Mouse (Mus musculus) gastrocnemius, postnatal 36 days (tissue): Measurements from ENCODE around the gene Srxn1. TPM values are rescaled to one million over a fixed set of nuclear protein-coding genes. Genes with fewer than 3 reads are reported as not detected.
A peak's percentile ranks its signal among the peaks of the same experiment; 100 is the strongest.
"Not testable (repeated sequence)": the region's sequence is repeated elsewhere in the genome, so short reads cannot be mapped to it uniquely, and the experiment has no call there.

Experiments used
- DNase-seq, 2 experiments: peaks; one replicate each; pipeline ENCODE4 v3.0.0; 2022
- intact Hi-C: fragments of 180-260 bp; cut with DNase I; formaldehyde crosslinking; loops from one replicate; pipeline ENCODE4 v1.15.1; 2025
- long read RNA-seq, 2 experiments: library from polyadenylated mRNA; stranded (forward); transcript quantifications; one replicate each; pipeline ENCODE4 v2.0.0; 2021
- total RNA-seq, 2 experiments: library from RNA; stranded (reverse); gene quantifications; 2 replicates each; pipeline ENCODE4 v1.2.3; 2021

Srxn1 gene
- 10 to 100 TPM; 21.3 to 21.5 TPM for total RNA-seq
- long read RNA-seq, experiment 1, transcript Srxn1-201 (2 exons, 2,812 nt): major isoform, 5 of 11 reads
- long read RNA-seq, experiment 1, partial matches to known transcripts: 0 of 11 reads
- long read RNA-seq, experiment 1, other reads (novel, unspliced or antisense): 3 of 11 reads
- long read RNA-seq, experiment 2, transcript Srxn1-201 (2 exons, 2,812 nt): major isoform, 16 of 28 reads
- long read RNA-seq, experiment 2, partial matches to known transcripts: 9 of 28 reads
- long read RNA-seq, experiment 2, other reads (novel, unspliced or antisense): 1 of 28 reads

- peak; percentile 87 for DNase-seq
- intact Hi-C loops: loop anchor here (2.0 kb wide), 1 partner anchor 17 kb away; no protein-coding TSS in a partner anchor
These were observed at the start of gene Srxn1 for GRCm38 (mm10) chr2:152105318-152106224. Gene Srxn1, plus strand, starts transcription at chr2:152105516.

DNA sequence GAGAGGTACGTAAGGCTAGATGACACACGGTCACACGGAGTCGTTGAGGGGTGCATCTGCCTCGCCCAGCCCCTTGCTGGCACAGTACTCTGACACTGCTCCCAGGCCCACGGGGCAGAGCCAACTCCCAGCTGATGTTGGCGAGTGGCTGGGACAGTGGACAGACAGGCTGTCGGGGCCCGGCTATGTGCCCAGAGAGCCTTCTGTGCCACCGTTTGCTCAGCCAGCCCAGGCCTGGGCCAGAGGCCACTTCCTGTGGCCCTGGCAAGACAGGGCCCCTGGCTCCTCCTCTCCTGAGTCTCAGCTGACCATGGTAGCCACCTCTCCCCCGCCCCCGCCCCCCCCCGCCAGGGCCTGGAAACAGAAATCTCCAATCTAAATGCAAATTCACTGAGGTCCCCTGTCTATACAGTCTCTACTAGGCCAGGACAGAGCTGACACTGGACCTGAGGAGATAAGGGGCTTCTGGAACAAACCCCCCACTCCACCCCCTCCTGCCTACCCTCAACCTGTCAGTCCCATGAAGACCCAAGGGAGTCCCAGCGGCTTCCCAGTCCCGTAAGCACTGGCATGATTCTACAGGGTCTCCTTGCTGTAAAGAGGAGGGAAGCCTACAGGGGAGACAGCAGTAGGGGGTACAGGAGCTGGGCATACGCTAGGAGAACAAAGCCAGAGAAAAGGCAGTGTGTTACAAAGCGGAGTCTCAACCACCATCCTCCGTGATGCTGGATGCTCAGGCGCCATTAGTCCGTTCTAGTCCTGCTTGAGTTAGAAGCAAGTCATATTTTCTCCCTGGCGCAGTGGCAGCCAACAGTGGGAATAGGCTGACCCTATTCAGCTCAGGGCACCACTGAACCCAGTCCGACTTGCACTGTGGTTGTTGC is 48.7 kb upstream of the Srxn1 start:
- intact Hi-C loops: no loop called here
- DNase-seq: peak in 1 of 2 experiments; percentile 16

DNA sequence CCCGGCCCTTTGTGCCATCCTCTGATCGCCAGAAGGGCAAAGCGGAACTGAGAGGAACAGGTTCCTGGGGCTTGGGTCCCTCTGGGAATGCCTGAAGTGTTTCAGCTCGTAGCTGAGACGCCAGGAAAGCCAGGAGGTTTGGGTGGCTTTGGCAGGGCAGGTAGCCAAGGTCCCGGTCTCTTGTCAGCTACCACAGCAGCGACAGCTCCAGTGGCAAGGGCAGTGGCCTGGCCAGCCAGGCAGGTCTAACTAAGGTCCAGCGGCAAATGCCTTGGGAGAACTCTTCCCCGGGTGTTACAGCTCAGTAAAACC is 48.1 kb upstream of the Srxn1 start:
- no peak for DNase-seq
- intact Hi-C loops: no loop called here

GRCm38 (mm10) chr2:152062817-152063216 is 42.5 kb upstream of the Srxn1 start:
- intact Hi-C loops, DNase-seq: not testable (repeated sequence)

GRCm38 (mm10) chr2:152068660-152069433 is 36.5 kb upstream of the Srxn1 start:
- no peak for DNase-seq
- intact Hi-C loops: no loop called here

DNA sequence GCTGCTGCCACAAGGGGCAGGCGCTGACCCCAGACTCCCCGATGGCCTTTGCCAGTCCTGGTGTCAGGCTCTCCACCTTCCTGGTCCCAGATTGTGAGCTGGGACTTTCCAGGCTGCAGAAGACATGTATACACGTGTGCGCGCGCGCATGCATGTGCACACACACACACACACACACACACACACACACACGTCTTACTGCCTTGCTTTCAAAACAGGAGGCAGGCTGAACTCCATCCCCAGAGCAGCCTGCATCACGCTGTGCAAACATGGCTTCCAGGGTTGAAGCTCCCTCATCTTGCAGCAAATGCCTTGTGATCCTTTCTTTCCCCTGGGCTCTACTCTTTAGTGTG is 35.9 kb upstream of the Srxn1 start:
- intact Hi-C loops: no loop called here

DNA sequence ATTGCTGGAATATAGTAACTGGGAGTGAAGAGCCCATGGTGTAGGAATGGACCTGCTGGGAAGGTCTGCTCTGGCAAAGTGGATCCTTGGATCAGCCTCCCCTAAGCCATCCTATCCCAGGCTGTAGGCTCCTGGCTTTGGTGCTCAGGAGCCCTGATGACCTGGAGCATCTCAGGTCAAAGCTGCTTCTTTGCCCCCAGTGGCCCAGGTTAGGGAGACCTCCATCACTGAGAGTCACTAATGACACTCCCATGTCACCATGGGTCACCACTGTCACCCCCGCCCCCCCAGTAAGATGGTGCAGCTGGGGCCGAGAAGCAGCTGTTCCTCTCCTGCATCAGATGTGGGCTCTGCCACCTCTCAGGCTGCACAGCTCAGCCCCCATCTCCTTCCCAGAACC is 35.4 kb upstream of the Srxn1 start:
- no peak for DNase-seq
- intact Hi-C loops: no loop called here

More for the DNA sequence above, 35.9 kb upstream of the Srxn1 start:
- DNase-seq: no peak

DNA sequence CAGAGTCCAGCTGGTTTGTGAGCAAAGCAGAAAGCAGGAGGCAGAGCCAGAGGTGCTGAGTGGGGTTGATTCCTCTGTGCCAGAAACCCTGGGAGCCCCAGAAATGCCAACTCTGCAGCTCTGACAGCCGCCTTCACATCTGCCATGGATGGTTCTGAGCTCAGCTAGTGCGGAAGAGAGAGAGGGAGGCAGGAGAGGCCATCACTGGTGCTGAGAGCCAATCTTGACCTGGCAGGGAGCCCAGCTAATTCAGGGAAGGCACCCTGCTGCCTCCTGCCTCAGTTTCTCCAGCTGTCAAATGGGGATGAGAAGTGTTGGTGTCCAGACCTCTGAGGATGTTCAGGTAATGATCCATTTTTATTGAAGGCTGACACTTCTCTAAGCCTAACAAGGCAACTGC is 30.8 kb upstream of the Srxn1 start:
- no peak for DNase-seq
- intact Hi-C loops: no loop called here

DNA sequence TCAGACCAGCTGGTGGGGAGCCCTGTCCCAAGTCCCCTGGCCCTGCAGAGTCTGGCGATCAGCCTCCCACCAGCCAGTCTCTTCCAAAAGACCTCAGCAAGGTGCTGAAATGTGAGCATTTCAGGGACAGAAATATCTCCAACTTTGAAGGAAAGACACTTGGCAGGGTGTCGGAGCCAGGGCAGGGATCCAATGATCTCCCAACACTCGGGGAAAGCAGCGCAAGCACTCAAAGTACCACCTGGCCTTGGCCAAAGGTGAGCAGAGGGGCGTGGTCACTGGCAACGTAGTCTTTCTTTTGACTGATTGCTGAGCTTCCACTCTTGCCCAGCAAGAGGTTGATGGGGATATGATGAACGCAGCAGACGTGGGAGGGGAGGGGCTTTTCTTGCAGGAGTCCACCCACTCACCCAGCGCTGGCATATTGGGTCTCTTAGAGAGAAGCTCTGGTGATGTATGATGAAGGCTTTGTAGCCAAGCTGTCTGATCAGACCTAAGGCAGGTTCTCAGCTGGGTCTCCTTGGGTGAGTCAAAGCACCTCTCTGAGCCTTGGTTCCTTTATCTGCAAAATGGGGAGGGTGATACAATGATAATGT is 29.9 kb upstream of the Srxn1 start:
- DNase-seq: no peak
- intact Hi-C loops: no loop called here

GRCm38 (mm10) chr2:152077337-152077736 is 28.0 kb upstream of the Srxn1 start:
- intact Hi-C loops: no loop called here
- no peak for DNase-seq

DNA sequence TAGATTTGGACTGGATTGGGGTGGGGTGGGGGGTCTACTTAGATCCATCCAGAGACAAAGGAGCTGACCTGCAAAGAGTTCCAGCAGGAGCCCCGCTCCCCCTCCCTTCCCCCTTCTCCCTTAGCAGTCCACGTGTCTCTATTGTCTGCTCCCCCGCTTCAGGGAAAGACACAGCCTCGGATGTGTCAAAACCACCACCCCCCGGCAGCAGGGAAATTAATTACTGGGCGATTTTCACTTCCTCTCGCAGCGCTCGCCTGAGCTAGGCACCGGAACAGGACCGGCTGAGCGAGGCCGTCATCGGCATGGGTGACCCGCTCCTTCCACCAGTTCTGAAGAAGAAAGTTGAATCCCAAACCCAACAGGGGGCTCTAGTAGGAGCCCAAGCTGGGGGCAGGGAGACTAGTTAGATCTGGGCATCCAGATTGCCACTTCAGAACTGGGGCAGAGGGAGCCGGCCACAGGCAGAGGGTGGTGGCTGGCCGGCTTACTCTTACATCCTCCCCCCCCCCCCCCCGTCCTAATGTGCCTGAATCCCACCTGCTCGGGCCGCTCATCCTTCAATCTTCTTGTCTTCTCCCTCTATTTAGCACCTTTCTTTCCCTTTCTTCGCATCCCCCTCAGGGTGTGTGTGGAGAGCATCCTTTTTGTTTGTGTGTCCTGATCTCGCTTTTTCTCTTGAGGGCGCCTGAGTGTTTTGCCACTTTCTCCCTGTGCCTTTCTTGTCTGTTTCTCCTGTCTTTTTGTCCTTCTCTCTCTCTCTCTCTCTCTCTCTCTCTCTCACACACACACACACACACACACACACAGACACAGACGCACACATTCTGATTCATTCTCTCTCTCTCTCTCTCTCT is 24.4 kb upstream of the Srxn1 start, which contains the start of gene Scrt2:
Gene Scrt2 (plus strand): TSS at position 845 of the 857 bp plus-strand sequence.
- DNase-seq: no peak
- intact Hi-C loops: loop anchor here (10.0 kb wide), 1 partner anchor 146 kb away; no protein-coding TSS in a partner anchor

DNA sequence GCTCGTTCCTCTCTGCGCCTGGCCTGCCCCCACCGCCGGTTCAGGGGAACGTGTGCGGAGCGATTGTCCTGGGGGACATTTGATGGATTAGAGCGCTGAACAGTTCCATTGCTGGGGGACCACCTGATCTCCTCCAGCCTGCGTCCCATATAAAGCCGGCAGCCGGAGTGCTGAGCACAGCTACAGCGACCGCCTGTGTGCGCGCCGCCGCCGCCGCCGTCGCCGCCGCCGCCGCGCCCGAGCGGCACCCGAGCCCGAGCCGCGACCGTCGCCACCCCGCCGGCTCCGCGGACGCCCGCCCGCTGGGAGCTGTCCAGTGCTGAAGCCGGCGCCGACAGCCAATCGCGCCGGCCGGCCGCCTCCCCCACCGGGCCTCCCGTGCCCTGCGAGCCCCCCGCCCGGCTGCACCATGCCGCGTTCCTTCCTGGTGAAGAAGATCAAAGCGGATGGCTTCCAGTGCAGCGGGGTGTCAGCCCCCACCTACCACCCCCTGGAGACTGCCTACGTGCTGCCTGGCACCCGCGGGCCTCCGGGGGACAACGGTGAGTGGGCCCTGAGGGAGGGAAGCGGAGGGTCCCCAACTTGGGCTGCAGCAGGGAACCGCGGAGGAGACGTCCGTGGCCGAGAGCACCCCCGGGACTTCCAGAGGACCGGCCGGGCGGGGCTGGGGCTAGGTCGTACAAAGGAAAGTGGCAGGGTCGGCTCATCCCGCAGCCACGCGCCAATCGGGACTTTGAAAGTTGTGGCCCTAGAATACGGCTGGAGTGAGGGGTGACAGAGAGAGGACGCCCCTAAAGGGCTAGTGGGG is 23.5 kb upstream of the Srxn1 start:
- peak; percentile 57 to 72 for DNase-seq
- intact Hi-C loops: loop anchor here (10.0 kb wide), 1 partner anchor 147 kb away; no protein-coding TSS in a partner anchor

GRCm38 (mm10) chr2:152082456-152083285 is 22.6 kb upstream of the Srxn1 start:
- DNase-seq: no peak
- intact Hi-C loops: loop anchor here (10.0 kb wide), 1 partner anchor 148 kb away; no protein-coding TSS in a partner anchor

GRCm38 (mm10) chr2:152083411-152083810 is 21.9 kb upstream of the Srxn1 start:
- intact Hi-C loops: loop anchor here (10.0 kb wide), 1 partner anchor 149 kb away; no protein-coding TSS in a partner anchor
- DNase-seq: no peak

GRCm38 (mm10) chr2:152084298-152084697 is 21.0 kb upstream of the Srxn1 start:
- intact Hi-C loops: loop anchor here (10.0 kb wide), 1 partner anchor 149 kb away; no protein-coding TSS in a partner anchor
- no peak for DNase-seq

- no peak for DNase-seq
- intact Hi-C loops: loop anchor here (5.0 to 10.0 kb wide), 2 partner anchors 58 to 151 kb away; no protein-coding TSS in a partner anchor
These were observed 19.9 kb upstream of the Srxn1 start for GRCm38 (mm10) chr2:152085414-152085813.
